Mouse (Mus musculus): ENCODE results near the gene Gpr174.

DNA sequence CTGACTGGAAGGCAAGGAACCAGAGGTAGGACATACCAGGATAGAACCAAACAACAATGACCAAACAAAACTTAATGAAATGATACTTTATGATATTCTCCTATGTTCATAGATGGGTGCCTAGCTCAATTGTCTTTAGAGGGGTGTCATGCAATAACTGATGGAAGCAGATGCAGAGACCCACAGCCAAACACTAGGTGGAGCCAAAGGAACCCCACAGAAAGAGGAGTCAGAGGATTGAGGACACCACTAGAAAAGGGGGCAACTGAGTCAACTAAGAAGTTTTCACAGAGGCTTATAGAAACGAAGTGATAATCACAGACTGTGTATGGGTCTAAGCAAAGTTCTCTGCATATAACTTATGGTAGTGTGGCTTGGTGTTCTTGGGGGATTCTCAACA is 24.5 kb upstream of the Gpr174 start:
- TF ChIP-seq CTCF (IDR thresholded peaks at IDR 0.05; ENCODE audit: extremely low read depth, insufficient read length, insufficient replicate concordance, low read depth, low read length) (no peak), POLR2A (IDR thresholded peaks at IDR 0.05; ENCODE audit: low read depth, low read length) (no peak)
